23 mouse cellular contexts compared by ENCODE assay signal in genomic region chr1:134817916-134818595, GRCm38 (mm10).
DNase-seq lines count a peak whose midpoint lies in the region; ATAC-seq and TF ChIP-seq lines count a peak whose summit lies in the region.
"Had no signal": no experiment of that assay in that cellular context is flagged by ENCODE, and none has a peak within 500 bp of the region (broad histone marks: within the 10 kb centered on the region; RNA-seq: fewer than 3 reads in every experiment).

No protein-coding gene starts in this region.

- TF ChIP-seq CTCF in bone marrow macrophage, adult 2 months (IDR thresholded peaks at IDR 0.05; ENCODE audit: low read depth, low read length): no peak

- no peak overlapping the region for H3K9ac ChIP-seq in heart, embryonic 16.5 days (ENCODE audit: low read length)
- no peak overlapping the region for H3K9ac ChIP-seq in stomach, embryonic 15.5 days
- H3K9ac ChIP-seq: hindbrain, embryonic 14.5 days; limb, embryonic 15.5 days; liver, embryonic 14.5 days; midbrain, embryonic 12.5 days; neural tube, embryonic 15.5 days had no signal

- peaks cover 7% of the 10 kb centered on the region; the same call in 1 of the 2 replicates for H3K36me3 ChIP-seq in heart, embryonic 16.5 days (ENCODE audit: control insufficient read depth, insufficient read depth)
- H3K36me3 ChIP-seq in stomach, embryonic 15.5 days: no peaks in the 10 kb centered on the region
- H3K36me3 ChIP-seq: forebrain, embryonic 10.5 days; limb, embryonic 15.5 days; midbrain, embryonic 12.5 days had no signal

- H3K27ac ChIP-seq in heart, embryonic 16.5 days (ENCODE audit: low read length): peak overlapping the region; percentile 85
- H3K27ac ChIP-seq in bone marrow macrophage, adult 2 months (ENCODE audit: insufficient read depth, low read depth, low read length): peak overlapping the region; percentile 32; the same call in 1 of the 2 replicates
- peak overlapping the region; percentile 60; the same call in 1 of the 2 replicates for H3K27ac ChIP-seq in stomach, embryonic 15.5 days
- H3K27ac ChIP-seq: forebrain, embryonic 10.5 days; hindbrain, embryonic 14.5 days; liver, embryonic 14.5 days; midbrain, embryonic 12.5 days had no signal

- no peak overlapping the region for H3K4me3 ChIP-seq in heart, embryonic 16.5 days (ENCODE audit: low read length)
- no peak overlapping the region for H3K4me3 ChIP-seq in bone marrow macrophage, adult 2 months (ENCODE audit: insufficient read depth, low read length)
- H3K4me3 ChIP-seq in stomach, embryonic 15.5 days (replicated peaks): no peak overlapping the region
- H3K4me3 ChIP-seq: forebrain, embryonic 10.5 days; limb, embryonic 15.5 days; midbrain, embryonic 12.5 days; neural tube, embryonic 15.5 days had no signal

- DNase-seq in heart, adult 11 months: peak; percentile 77
- DNase-seq in heart, postnatal 14 days: no peak
- no peak for DNase-seq in heart, postnatal 10 days
- no peak for DNase-seq in thymus, postnatal 0 days (ENCODE audit: low spot score)
- DNase-seq: cerebellum, adult 9-10 months; gastrocnemius, postnatal 14 days; heart, postnatal 36 days; kidney, adult 18-20 months; layer of hippocampus, adult 9-11 months; left cerebral cortex, postnatal 4 days; thymus, postnatal 4 days had no signal

- ATAC-seq in heart, embryonic 16.5 days (replicated peaks; ENCODE audit: extremely low read depth, insufficient read depth, low FRiP score): no peak
- ATAC-seq in stomach, embryonic 15.5 days (ENCODE audit: insufficient read depth, low FRiP score, low read depth): no peak
- ATAC-seq: CD4-positive, CD25-positive, alpha-beta regulatory T cell, adult 4 months; forebrain, embryonic 16.5 days; inflammation-experienced regulatory T-cells, adult 6 months had no signal

- TF ChIP-seq POLR2A in bone marrow macrophage, adult 2 months (IDR thresholded peaks at IDR 0.05; ENCODE audit: borderline replicate concordance, low read depth, low read length): no peak

- no peak overlapping the region for H3K4me2 ChIP-seq in heart, embryonic 16.5 days (ENCODE audit: low read depth, low read length)
- no peak overlapping the region for H3K4me2 ChIP-seq in stomach, embryonic 15.5 days
- H3K4me2 ChIP-seq: hindbrain, embryonic 14.5 days; limb, embryonic 15.5 days; midbrain, embryonic 12.5 days; neural tube, embryonic 15.5 days had no signal

- H3K4me1 ChIP-seq in heart, embryonic 16.5 days (ENCODE audit: control insufficient read depth, insufficient read depth, low read length): peaks cover 43% of the 10 kb centered on the region
- H3K4me1 ChIP-seq in bone marrow macrophage, adult 2 months (ENCODE audit: control insufficient read depth, insufficient read depth, low read length): peaks cover 37% of the 10 kb centered on the region
- H3K4me1 ChIP-seq in stomach, embryonic 15.5 days: peaks cover 4% of the 10 kb centered on the region; the same call in 1 of the 2 replicates
- H3K4me1 ChIP-seq: midbrain, embryonic 12.5 days had no signal

- H3K27me3 ChIP-seq in heart, embryonic 16.5 days (ENCODE audit: control insufficient read depth, insufficient read depth, low read length): no peaks in the 10 kb centered on the region
- H3K27me3 ChIP-seq in stomach, embryonic 15.5 days (replicated peaks): no peaks in the 10 kb centered on the region
- H3K27me3 ChIP-seq: limb, embryonic 15.5 days; midbrain, embryonic 12.5 days; neural tube, embryonic 15.5 days had no signal

- H3K9me3 ChIP-seq in heart, embryonic 16.5 days (replicated peaks; ENCODE audit: control insufficient read depth, low read length): no peaks in the 10 kb centered on the region
- H3K9me3 ChIP-seq in stomach, embryonic 15.5 days: no peaks in the 10 kb centered on the region
- H3K9me3 ChIP-seq: forebrain, embryonic 10.5 days; limb, embryonic 15.5 days; midbrain, embryonic 12.5 days; neural tube, embryonic 15.5 days had no signal

- intact Hi-C loops in heart, postnatal 14 days (cut with DNase I): no loop called here
- intact Hi-C loops in heart, postnatal 10 days (cut with DNase I): no loop called here

- WGBS in heart, embryonic 16.5 days: 88% methylated on average over 6 of the region's 6 CpGs
- WGBS in stomach, embryonic 15.5 days: 90% methylated on average over 6 of the region's 6 CpGs

Comparison
In these comparisons a context has a peak if more than half of its experiments do, and no peak if none do; other contexts are left out.
1. H3K27ac ChIP-seq: peak in every context shown above with its lines; median percentile 85 in heart, embryonic 16.5 days; 60 in stomach, embryonic 15.5 days; 32 in bone marrow macrophage, adult 2 months.